8 mouse cellular contexts compared by ENCODE assay signal in the genomic region with DNA sequence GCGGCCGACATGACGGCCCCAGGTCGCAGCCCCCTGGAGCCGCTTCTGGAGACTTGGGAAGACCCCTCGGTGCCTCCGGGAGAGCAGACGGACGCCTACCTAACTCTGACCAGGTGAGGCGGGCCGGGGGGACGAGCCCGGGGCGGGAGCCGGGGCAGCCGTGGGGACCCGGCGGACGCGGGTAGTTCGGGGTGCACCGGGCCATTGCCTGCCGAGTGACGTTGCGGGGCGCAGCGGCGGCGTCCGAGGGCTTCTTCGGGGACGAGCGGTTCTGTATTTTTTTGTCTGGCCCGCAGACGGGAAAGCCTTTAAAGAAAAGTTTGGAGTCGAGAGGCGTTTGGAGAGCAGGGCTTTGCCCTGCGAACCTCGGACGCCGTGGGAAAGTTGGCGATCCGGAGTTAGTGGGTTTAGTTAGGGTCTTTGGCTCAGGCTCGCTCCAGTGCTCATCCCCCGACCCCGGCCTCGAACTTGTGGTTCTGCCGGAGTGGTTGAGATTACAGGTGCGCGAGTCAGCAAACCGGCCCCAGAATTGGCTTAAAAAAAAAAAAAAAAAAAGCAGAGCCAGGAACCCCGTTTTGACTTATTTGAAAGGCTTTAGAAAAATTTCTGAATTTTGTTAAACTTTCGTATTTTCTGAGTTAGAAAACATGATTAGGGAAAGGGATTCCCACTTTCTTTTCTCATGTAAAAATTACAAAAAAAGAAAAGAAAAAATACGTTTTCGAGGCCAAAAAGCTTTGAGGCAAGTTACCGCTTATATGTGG. TPM values are rescaled to one million over a fixed set of nuclear protein-coding genes. Genes with fewer than 3 reads are reported as not detected.
DNase-seq lines count a peak whose midpoint lies in the region; ATAC-seq and TF ChIP-seq lines count a peak whose summit lies in the region.

No protein-coding gene starts in this region.

- peak overlapping the region; percentile 36; the same call in 1 of the 2 replicates for H3K27ac ChIP-seq in left cerebral cortex, adult 2 months
- H3K27ac ChIP-seq in forebrain, embryonic 14.5 days (ENCODE audit: low read depth, low read length) = peak overlapping the region; percentile 65; the same call in 1 of the 2 replicates
- H3K27ac ChIP-seq in hindbrain, embryonic 13.5 days = peak overlapping the region; percentile 87
- peak overlapping the region; percentile 82 for H3K27ac ChIP-seq in neural tube, embryonic 15.5 days (replicated peaks)

- no peaks in the 10 kb centered on the region for H3K27me3 ChIP-seq in forebrain, embryonic 14.5 days (replicated peaks; ENCODE audit: control insufficient read depth, insufficient read depth, low read length)
- no peaks in the 10 kb centered on the region for H3K27me3 ChIP-seq in hindbrain, embryonic 13.5 days
- no peaks in the 10 kb centered on the region for H3K27me3 ChIP-seq in neural tube, embryonic 15.5 days (replicated peaks)

- no peak for TF ChIP-seq POLR2A in lung, adult 2 months (IDR thresholded peaks at IDR 0.05; ENCODE audit: borderline replicate concordance, extremely low read depth, low read depth, low read length)

- intact Hi-C loops in left cerebral cortex, adult 2 months (cut with DNase I) = loop anchor here (2.0 kb wide), 3 partner anchors 35 to 1777 kb away; partner anchors contain the start of genes Mmadhc, Nmi and Tnfaip6
- intact Hi-C loops in left cerebral cortex, postnatal 36 days (cut with DNase I) = loop anchor here (2.0 to 10.0 kb wide), 2 partner anchors 101 to 139 kb away; partner anchors contain the start of genes Nmi and Rbm43

- peak overlapping the region; percentile 67 for H3K4me2 ChIP-seq in forebrain, embryonic 14.5 days (ENCODE audit: low read length)
- H3K4me2 ChIP-seq in hindbrain, embryonic 13.5 days = peak overlapping the region; percentile 68
- H3K4me2 ChIP-seq in neural tube, embryonic 15.5 days = peak overlapping the region; percentile 76

- peak overlapping the region; percentile 97 for H3K4me3 ChIP-seq in left cerebral cortex, adult 2 months
- H3K4me3 ChIP-seq in forebrain, embryonic 14.5 days (ENCODE audit: low read depth, low read length) = peak overlapping the region; percentile 95
- H3K4me3 ChIP-seq in hindbrain, embryonic 13.5 days = peak overlapping the region; percentile 97
- peak overlapping the region; percentile 65 for H3K4me3 ChIP-seq in lung, adult 2 months (replicated peaks; ENCODE audit: extremely low read depth, low read depth, low read length)
- H3K4me3 ChIP-seq in neural tube, embryonic 15.5 days (replicated peaks) = peak overlapping the region; percentile 96

- DNase-seq in left cerebral cortex, adult 2 months (ENCODE audit: extremely low spot score in 1 of 2, low spot score in 2 of 2) = no peak
- no peak for DNase-seq in left cerebral cortex, postnatal 36 days (ENCODE audit: low spot score in 2 of 2)
- DNase-seq in adipocyte (ENCODE audit: low spot score) = peak; percentile 37
- peak; percentile 25 for DNase-seq in forebrain, embryonic 14.5 days (ENCODE audit: low spot score)
- no peak for DNase-seq in lung, adult 2 months
- DNase-seq in cerebellum, adult 11 months = no peak

- no peak for TF ChIP-seq CTCF in left cerebral cortex, adult 2 months (IDR thresholded peaks at IDR 0.05)
- no peak for TF ChIP-seq CTCF in lung, adult 2 months (IDR thresholded peaks at IDR 0.05; ENCODE audit: insufficient read depth, low read length)

- H3K9ac ChIP-seq in forebrain, embryonic 14.5 days (ENCODE audit: low read length) = peak overlapping the region; percentile 93
- peak overlapping the region; percentile 93 for H3K9ac ChIP-seq in hindbrain, embryonic 13.5 days
- H3K9ac ChIP-seq in neural tube, embryonic 15.5 days (replicated peaks) = peak overlapping the region; percentile 80

- H3K4me1 ChIP-seq in forebrain, embryonic 14.5 days (ENCODE audit: control insufficient read depth, insufficient read depth, low read length) = peaks cover 7% of the 10 kb centered on the region; the same call in 1 of the 2 replicates
- peaks cover 19% of the 10 kb centered on the region for H3K4me1 ChIP-seq in hindbrain, embryonic 13.5 days (replicated peaks)
- H3K4me1 ChIP-seq in lung, adult 2 months (ENCODE audit: control insufficient read depth, insufficient read depth, low read length) = peaks cover 7% of the 10 kb centered on the region; the same call in 1 of the 2 replicates
- peaks cover 18% of the 10 kb centered on the region for H3K4me1 ChIP-seq in neural tube, embryonic 15.5 days

- H3K9me3 ChIP-seq in forebrain, embryonic 14.5 days (replicated peaks; ENCODE audit: control insufficient read depth, low read length) = no peaks in the 10 kb centered on the region
- H3K9me3 ChIP-seq in hindbrain, embryonic 13.5 days = no peaks in the 10 kb centered on the region
- H3K9me3 ChIP-seq in neural tube, embryonic 15.5 days (replicated peaks) = no peaks in the 10 kb centered on the region

- peaks cover 12% of the 10 kb centered on the region; the same call in 1 of the 2 replicates for H3K36me3 ChIP-seq in forebrain, embryonic 14.5 days (ENCODE audit: control insufficient read depth, insufficient read depth, low read length)
- H3K36me3 ChIP-seq in hindbrain, embryonic 13.5 days = peaks cover 20% of the 10 kb centered on the region
- peaks cover 4% of the 10 kb centered on the region; the same call in 1 of the 2 replicates for H3K36me3 ChIP-seq in neural tube, embryonic 15.5 days

- 1% methylated on average over 50 of the region's 56 CpGs for WGBS in forebrain, embryonic 14.5 days
- 1% methylated on average over 56 of the region's 56 CpGs for WGBS in hindbrain, embryonic 13.5 days
- 2% methylated on average over 56 of the region's 56 CpGs for WGBS in lung, adult 2 months
- 1% methylated on average over 56 of the region's 56 CpGs for WGBS in neural tube, embryonic 15.5 days

- peak; percentile 46; the same call in 1 of the 2 replicates for ATAC-seq in forebrain, embryonic 14.5 days
- peak; percentile 70; the same call in 1 of the 2 replicates for ATAC-seq in hindbrain, embryonic 13.5 days (ENCODE audit: low FRiP score)
- peak; percentile 62; the same call in 1 of the 2 replicates for ATAC-seq in neural tube, embryonic 15.5 days (ENCODE audit: low FRiP score)

RNA-seq across cellular contexts. Expression of gene Rif1, which starts 0.7 kb away (rescaled TPM):
- 10 to 100 TPM; 25.7 to 28.5 TPM for total RNA-seq in left cerebral cortex, adult 2 months (2021)
- 10 to 100 TPM; 21.2 to 32.0 TPM for total RNA-seq in left cerebral cortex, postnatal 36 days (2021)
- 20.1 and 25.0 TPM in 2 replicates for polyA plus RNA-seq in forebrain, embryonic 14.5 days (2014; fragmentation: Nextera tagmentation; extraction: Ambion mirVana)
- 20.0 and 21.1 TPM in 2 replicates for polyA plus RNA-seq in hindbrain, embryonic 13.5 days (2015; fragmentation: Nextera tagmentation; extraction: Ambion mirVana)
- 1.5 and 2.1 TPM in 2 replicates for polyA plus RNA-seq in lung, adult 2 months (2012; rRNA removed)
- polyA plus RNA-seq in neural tube, embryonic 15.5 days (2015; fragmentation: Nextera tagmentation; extraction: Ambion mirVana) = 17.6 and 20.4 TPM in 2 replicates

RNA-seq across cellular contexts. Expression of gene Tnfaip6, which starts 35.5 kb away (rescaled TPM):
- 10 to 100 TPM in 1 of 2 experiments, 1 to 10 TPM in 1; 7.3 to 11.7 TPM for total RNA-seq in left cerebral cortex, adult 2 months (2021)
- 1 to 10 TPM; 6.0 to 8.4 TPM for total RNA-seq in left cerebral cortex, postnatal 36 days (2021)
- 5.6 and 6.5 TPM in 2 replicates for polyA plus RNA-seq in forebrain, embryonic 14.5 days (2014; fragmentation: Nextera tagmentation; extraction: Ambion mirVana)
- polyA plus RNA-seq in hindbrain, embryonic 13.5 days (2015; fragmentation: Nextera tagmentation; extraction: Ambion mirVana) = 7.9 and 8.6 TPM in 2 replicates
- 0.26 and 0.47 TPM in 2 replicates for polyA plus RNA-seq in lung, adult 2 months (2012; rRNA removed)
- 3.6 and 4.2 TPM in 2 replicates for polyA plus RNA-seq in neural tube, embryonic 15.5 days (2015; fragmentation: Nextera tagmentation; extraction: Ambion mirVana)

Comparison
In these comparisons a context has a peak if more than half of its experiments do, and no peak if none do; other contexts are left out.
1. DNase-seq: peak in adipocyte (single experiment) and forebrain, embryonic 14.5 days (single experiment); none in left cerebral cortex, adult 2 months (0 of 2), left cerebral cortex, postnatal 36 days (0 of 2), lung, adult 2 months (single experiment) and cerebellum, adult 11 months (single experiment).
2. H3K27ac ChIP-seq: peak in every context shown above with its lines; median percentile 87 in hindbrain, embryonic 13.5 days; 82 in neural tube, embryonic 15.5 days; 65 in forebrain, embryonic 14.5 days; 36 in left cerebral cortex, adult 2 months.
3. Peak in every context shown above with its lines, with median percentiles within 50 percentile points of each other: H3K4me3 ChIP-seq, ATAC-seq, H3K4me2 ChIP-seq and H3K9ac ChIP-seq.